Mouse (Mus musculus): ENCODE results near the gene Itgb2.

- TF ChIP-seq CTCF (IDR thresholded peaks at IDR 0.05; ENCODE audit: borderline replicate concordance, control insufficient read depth, extremely low read depth, insufficient read depth, low read length, poor library complexity) = no peak
- TF ChIP-seq POLR2A (IDR thresholded peaks at IDR 0.05; ENCODE audit: control insufficient read depth, extremely low read depth, insufficient read depth, low read length, poor library complexity) = no peak
Measured at GRCm38 (mm10) chr10:77484205-77484935, 45.7 kb upstream of the Itgb2 start.

Measured in thymus, adult 2 months (tissue).